In the genomic region with DNA sequence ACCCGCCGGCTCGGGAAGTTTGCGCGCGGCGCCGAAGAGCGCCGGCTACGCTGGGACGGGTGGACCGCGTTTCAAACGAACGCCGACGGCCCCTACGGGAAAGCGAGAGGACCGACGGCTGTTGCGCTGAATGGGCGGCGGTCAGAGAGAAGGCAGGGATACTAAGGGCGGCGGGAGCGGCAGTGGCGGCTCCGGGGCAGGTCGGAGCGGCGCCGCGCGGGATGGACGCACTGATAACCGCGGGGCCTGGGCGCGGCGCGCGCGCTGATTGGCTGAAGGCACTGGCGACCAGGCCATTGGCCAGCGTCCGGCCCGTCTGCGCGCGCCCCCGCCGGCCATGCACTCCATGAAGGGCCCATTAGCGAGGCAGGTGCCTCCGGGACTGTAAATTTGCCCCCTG, we compare ENCODE assay signal across 8 mouse cellular contexts. TPM values are rescaled to one million over a fixed set of nuclear protein-coding genes. Genes with fewer than 3 reads are reported as not detected.
A peak's percentile ranks its signal among the peaks of the same experiment; 100 is the strongest.
DNase-seq lines count a peak whose midpoint lies in the region; ATAC-seq lines count a peak whose summit lies in the region.

A gene (minus strand): TSS at position 203 of the 400 bp plus-strand sequence.

- DNase-seq in cerebellum, adult 8-10 months = peak; percentile 22
- no peak for DNase-seq in cerebellum, adult 11 months
- DNase-seq in adrenal gland, postnatal 36 days = peak; percentile 72 to 76
- DNase-seq in gastrocnemius, adult 18-20 months (ENCODE audit: low spot score) = peak; percentile 27
- no peak for DNase-seq in right cerebral cortex, postnatal 4 days

- peak; percentile 46; the same call in 1 of the 2 replicates for ATAC-seq in hindbrain, embryonic 16.5 days
- ATAC-seq in limb, embryonic 15.5 days (ENCODE audit: insufficient number of reproducible peaks, low FRiP score, low TSS enrichment, low read depth) = no peak
- ATAC-seq in neural tube, embryonic 14.5 days (ENCODE audit: low read depth) = peak; percentile 46; the same call in 1 of the 2 replicates

- H3K36me3 ChIP-seq in hindbrain, embryonic 16.5 days (ENCODE audit: control insufficient read depth, insufficient read depth, low read length) = no peaks in the 10 kb centered on the region
- peaks cover 17% of the 10 kb centered on the region for H3K36me3 ChIP-seq in limb, embryonic 15.5 days
- H3K36me3 ChIP-seq in neural tube, embryonic 14.5 days (ENCODE audit: control insufficient read depth, insufficient read depth, low read length) = no peaks in the 10 kb centered on the region

- H3K27ac ChIP-seq in hindbrain, embryonic 16.5 days (ENCODE audit: low read depth, low read length) = no peak within 1 kb of the TSS
- H3K27ac ChIP-seq in limb, embryonic 15.5 days = no peak within 1 kb of the TSS
- H3K27ac ChIP-seq in neural tube, embryonic 14.5 days (ENCODE audit: low read depth, low read length) = no peak within 1 kb of the TSS

- peak within 1 kb of the TSS; percentile 29 for H3K9ac ChIP-seq in hindbrain, embryonic 16.5 days (ENCODE audit: low read depth, low read length)
- H3K9ac ChIP-seq in limb, embryonic 15.5 days = no peak within 1 kb of the TSS
- H3K9ac ChIP-seq in neural tube, embryonic 14.5 days (replicated peaks; ENCODE audit: low read depth, low read length) = no peak within 1 kb of the TSS

- H3K27me3 ChIP-seq in hindbrain, embryonic 16.5 days (replicated peaks; ENCODE audit: control insufficient read depth, insufficient read depth, low read length) = peaks cover 69% of the 10 kb centered on the region
- peaks cover 100% of the 10 kb centered on the region for H3K27me3 ChIP-seq in limb, embryonic 15.5 days
- peaks cover 83% of the 10 kb centered on the region for H3K27me3 ChIP-seq in neural tube, embryonic 14.5 days (ENCODE audit: control insufficient read depth, insufficient read depth, low read length)

- under 1% methylated on average over 48 of the region's 56 CpGs for WGBS in hindbrain, embryonic 16.5 days
- WGBS in limb, embryonic 15.5 days = under 1% methylated on average over 56 of the region's 56 CpGs
- WGBS in neural tube, embryonic 14.5 days = 1% methylated on average over 56 of the region's 56 CpGs

- H3K4me3 ChIP-seq in hindbrain, embryonic 16.5 days (ENCODE audit: low read length) = peak within 1 kb of the TSS; percentile 38
- H3K4me3 ChIP-seq in limb, embryonic 15.5 days = peak within 1 kb of the TSS; percentile 35
- peak within 1 kb of the TSS; percentile 26 for H3K4me3 ChIP-seq in neural tube, embryonic 14.5 days (ENCODE audit: low read depth, low read length)

- H3K4me1 ChIP-seq in hindbrain, embryonic 16.5 days (ENCODE audit: control insufficient read depth, insufficient read depth, low read depth, low read length) = peaks cover 19% of the 10 kb centered on the region
- peaks cover 42% of the 10 kb centered on the region for H3K4me1 ChIP-seq in limb, embryonic 15.5 days
- H3K4me1 ChIP-seq in neural tube, embryonic 14.5 days (ENCODE audit: control insufficient read depth, insufficient read depth, low read length) = peaks cover 15% of the 10 kb centered on the region; the same call in 1 of the 2 replicates

- peak within 1 kb of the TSS; percentile 49 for H3K4me2 ChIP-seq in hindbrain, embryonic 16.5 days (ENCODE audit: low read length)
- H3K4me2 ChIP-seq in limb, embryonic 15.5 days = peak within 1 kb of the TSS; percentile 62
- H3K4me2 ChIP-seq in neural tube, embryonic 14.5 days (ENCODE audit: low read depth, low read length) = peak within 1 kb of the TSS; percentile 43

- H3K9me3 ChIP-seq in hindbrain, embryonic 16.5 days (ENCODE audit: control insufficient read depth, low read length) = no peaks in the 10 kb centered on the region
- no peaks in the 10 kb centered on the region for H3K9me3 ChIP-seq in limb, embryonic 15.5 days
- H3K9me3 ChIP-seq in neural tube, embryonic 14.5 days (ENCODE audit: control insufficient read depth, low read length) = no peaks in the 10 kb centered on the region

RNA-seq across cellular contexts. Expression of the gene that starts here (rescaled TPM):
- total RNA-seq in adrenal gland, postnatal 36 days (2021) = not detected
- not detected for total RNA-seq in gastrocnemius, adult 18-20 months (2021)
- polyA plus RNA-seq in hindbrain, embryonic 16.5 days (2015; fragmentation: Nextera tagmentation; extraction: Ambion mirVana) = 9.4 and 9.8 TPM in 2 replicates
- polyA plus RNA-seq in limb, embryonic 15.5 days (2015; fragmentation: Nextera tagmentation; extraction: Ambion mirVana) = 0.12 TPM in 1 of 2 replicates, not detected in the other
- polyA plus RNA-seq in neural tube, embryonic 14.5 days (2014; fragmentation: Nextera tagmentation; extraction: Ambion mirVana) = 5.6 and 6.1 TPM in 2 replicates

Comparison
In these comparisons a context has a peak if more than half of its experiments do, and no peak if none do; other contexts are left out.
1. Peak in DNase-seq in adrenal gland, postnatal 36 days; RNA of the gene not detected or under 1 TPM.
2. Peak in DNase-seq in gastrocnemius, adult 18-20 months; RNA of the gene not detected or under 1 TPM.